Mouse (Mus musculus) bone marrow, adult 2 months (tissue): ENCODE results near the gene Xdh.

Source experiments
- CTCF ChIP-seq: fragments of 200-500 bp; IDR thresholded peaks from 2 replicates; pipeline ENCODE4 v1.5.1; 2011; ENCODE audit warnings: low read length, control low read depth; ENCODE audit not compliant: control insufficient read depth, insufficient read depth
- POLR2A ChIP-seq: fragments of 200-500 bp; IDR thresholded peaks from 2 replicates; pipeline ENCODE4 v1.6.1; 2011; ENCODE audit warnings: low read depth, mild to moderate bottlenecking, control low read depth, low read length, borderline replicate concordance; ENCODE audit not compliant: control insufficient read depth

- TF ChIP-seq CTCF (no peak), POLR2A (no peak)
Measured at GRCm38 (mm10) chr17:73942268-73942962, 7.6 kb downstream of the Xdh start.
